Mouse (Mus musculus) erythroblast, embryonic 14.5 days (primary cell): ENCODE results near the gene Zbtb46. TPM values are rescaled to one million over a fixed set of nuclear protein-coding genes. Genes with fewer than 3 reads are reported as not detected.
"Not testable (repeated sequence)": the region's sequence is repeated elsewhere in the genome, so short reads cannot be mapped to it uniquely, and the experiment has no call there.

Experiments
- H3K27me3 ChIP-seq: 2 replicates; pipeline ENCODE4 v1.6.1; 2012; ENCODE audit warnings: inconsistent platforms; ENCODE audit not compliant: control insufficient read depth
- H3K36me3 ChIP-seq: 2 replicates; pipeline ENCODE4 v1.6.1; 2012; ENCODE audit warnings: mild to moderate bottlenecking, inconsistent platforms; ENCODE audit not compliant: control insufficient read depth
- H3K4me1 ChIP-seq: 2 replicates; pipeline ENCODE4 v1.6.1; 2012; ENCODE audit warnings: inconsistent platforms; ENCODE audit not compliant: control insufficient read depth
- H3K4me3 ChIP-seq: replicated peaks from 2 replicates; pipeline ENCODE3; 2012; ENCODE audit warnings: moderate library complexity, mild to moderate bottlenecking, inconsistent platforms
- H3K9me3 ChIP-seq: 2 replicates; pipeline ENCODE4 v1.6.1; 2012; ENCODE audit warnings: low read length, inconsistent platforms, mixed read lengths; ENCODE audit not compliant: control insufficient read depth
- GATA1 ChIP-seq: IDR thresholded peaks from 2 replicates; pipeline ENCODE4 v1.6.1; 2012; ENCODE audit warnings: low read length, inconsistent platforms, mixed read lengths
- TAL1 ChIP-seq: IDR thresholded peaks from 3 replicates; pipeline ENCODE4 v1.6.1; 2012; ENCODE audit warnings: low read length, inconsistent platforms, mixed read lengths
- polyA plus RNA-seq: library from polyadenylated mRNA; stranded (reverse); fragments of >175 nt; gene quantifications from 2 replicates; pipeline ENCODE4 v1.2.3, GENCODE M21; 2012

The Zbtb46 gene
- 0.23 and 0.26 TPM in 2 replicates for polyA plus RNA-seq

- no peaks in the 10 kb centered on the region for H3K9me3 ChIP-seq
- H3K4me1 ChIP-seq, result peaks cover 74% of the 10 kb centered on the region
- TF ChIP-seq GATA1, result no peak
- TF ChIP-seq TAL1, result no peak
- H3K36me3 ChIP-seq, result peaks cover 4% of the 10 kb centered on the region
- peaks cover 89% of the 10 kb centered on the region for H3K27me3 ChIP-seq
- H3K4me3 ChIP-seq, result peak within 1 kb of the TSS; percentile 90
Measured at GRCm38 (mm10) chr2:181459153-181459672, at the start of gene Zbtb46. TSS of gene Zbtb46 (minus strand) at chr2:181459426.

GRCm38 (mm10) chr2:181498644-181499043 lies 39.4 kb upstream of the Zbtb46 start:
- H3K4me3 ChIP-seq, result peak overlapping the region; percentile 85
- H3K27me3 ChIP-seq, result no peaks in the 10 kb centered on the region
- peaks cover 49% of the 10 kb centered on the region for H3K36me3 ChIP-seq
- no peak for TF ChIP-seq TAL1
- no peak for TF ChIP-seq GATA1
- no peaks in the 10 kb centered on the region for H3K9me3 ChIP-seq
- peaks cover 37% of the 10 kb centered on the region for H3K4me1 ChIP-seq

- Histone ChIP-seq H3K4me3 (peak overlapping the region; percentile 85), H3K27me3 (no peaks in the 10 kb centered on the region), H3K4me1 (peaks cover 45% of the 10 kb centered on the region), H3K9me3 (no peaks in the 10 kb centered on the region), H3K36me3 (peaks cover 38% of the 10 kb centered on the region)
- TF ChIP-seq GATA1, result no peak
- no peak for TF ChIP-seq TAL1
Measured at GRCm38 (mm10) chr2:181497548-181497875, 38.3 kb upstream of the Zbtb46 start.

- Histone ChIP-seq H3K4me3 (peak within 1 kb of the TSS; percentile 85), H3K36me3 (peaks cover 33% of the 10 kb centered on the region), H3K4me1 (peaks cover 51% of the 10 kb centered on the region), H3K27me3 (no peaks in the 10 kb centered on the region), H3K9me3 (no peaks in the 10 kb centered on the region)
- no peak for TF ChIP-seq GATA1
Measured at GRCm38 (mm10) chr2:181496831-181497547, 37.8 kb upstream of the Zbtb46 start, which contains the start of gene Tpd52l2. TSS of gene Tpd52l2 (plus strand) at chr2:181497142.

- Histone ChIP-seq H3K27me3 (no peaks in the 10 kb centered on the region), H3K36me3 (peaks cover 26% of the 10 kb centered on the region), H3K4me1 (peaks cover 56% of the 10 kb centered on the region), H3K4me3 (peak overlapping the region; percentile 85), H3K9me3 (no peaks in the 10 kb centered on the region)
- TF ChIP-seq TAL1, result no peak
- TF ChIP-seq GATA1, result no peak
Measured at GRCm38 (mm10) chr2:181496281-181496680, 37.1 kb upstream of the Zbtb46 start.

- H3K4me3 ChIP-seq, result peak overlapping the region; percentile 85
- peaks cover 56% of the 10 kb centered on the region for H3K4me1 ChIP-seq
Measured at GRCm38 (mm10) chr2:181495845-181496244, 36.6 kb upstream of the Zbtb46 start.

GRCm38 (mm10) chr2:181494266-181494945 lies 35.2 kb upstream of the Zbtb46 start:
- H3K4me3 ChIP-seq, result no peak overlapping the region
- peaks cover 7% of the 10 kb centered on the region for H3K36me3 ChIP-seq
- no peaks in the 10 kb centered on the region for H3K9me3 ChIP-seq
- no peaks in the 10 kb centered on the region for H3K27me3 ChIP-seq
- H3K4me1 ChIP-seq, result peaks cover 53% of the 10 kb centered on the region
- TF ChIP-seq TAL1 (no peak), GATA1 (no peak)

More at GRCm38 (mm10) chr2:181495845-181496244, 36.6 kb upstream of the Zbtb46 start:
- H3K9me3 ChIP-seq, H3K27me3 ChIP-seq: not testable (repeated sequence)
- peaks cover 21% of the 10 kb centered on the region for H3K36me3 ChIP-seq

- Histone ChIP-seq H3K9me3 (no peaks in the 10 kb centered on the region), H3K27me3 (no peaks in the 10 kb centered on the region), H3K36me3 (peaks cover 1% of the 10 kb centered on the region; the same call in 1 of the 2 replicates), H3K4me3 (no peak within 1 kb of the TSS), H3K4me1 (peaks cover 44% of the 10 kb centered on the region)
- TF ChIP-seq TAL1, result no peak
- no peak for TF ChIP-seq GATA1
Measured at GRCm38 (mm10) chr2:181493156-181493927, 34.1 kb upstream of the Zbtb46 start, which contains the start of gene Abhd16b. TSS of gene Abhd16b (plus strand) at chr2:181493206.

- no peak overlapping the region for H3K4me3 ChIP-seq
- H3K4me1 ChIP-seq, result peaks cover 38% of the 10 kb centered on the region
- TF ChIP-seq TAL1, result no peak
- TF ChIP-seq GATA1, result no peak
Measured at GRCm38 (mm10) chr2:181492206-181492605, 33.0 kb upstream of the Zbtb46 start.

More at GRCm38 (mm10) chr2:181492206-181492605, 33.0 kb upstream of the Zbtb46 start:
- H3K36me3 ChIP-seq, result no peaks in the 10 kb centered on the region
- H3K27me3 ChIP-seq, result no peaks in the 10 kb centered on the region
- H3K9me3 ChIP-seq, result no peaks in the 10 kb centered on the region
